Mouse (Mus musculus) liver, postnatal 0 days (tissue): ENCODE data around the gene Ctsj. TPM values are rescaled to one million over a fixed set of nuclear protein-coding genes. Genes with fewer than 3 reads are reported as not detected.
"Not testable (repeated sequence)": the region's sequence is repeated elsewhere in the genome, so short reads cannot be mapped to it uniquely, and the experiment has no call there.

Source experiments
- ATAC-seq: fragments of 200-750 bp; cut with Nextera tagmentation; 2 replicates; pipeline ENCODE4 v1.8.0; 2017; ENCODE audit warnings: mild to moderate bottlenecking, moderate library complexity
- DNase-seq: peaks from one replicate; pipeline ENCODE4 v3.0.0-alpha.2; 2016
- H3K27ac ChIP-seq: fragments of 300-500 bp; sonication (generic); 2 replicates; pipeline ENCODE4 v1.5.1; 2014; ENCODE audit warnings: antibody characterized with exemption, moderate library complexity, mild to moderate bottlenecking, low read depth
- H3K27me3 ChIP-seq: fragments of 300-500 bp; sonication (generic); 2 replicates; pipeline ENCODE4 v1.6.1; 2014; ENCODE audit warnings: low read length, control low read depth, mixed read lengths; ENCODE audit not compliant: insufficient read depth
- H3K36me3 ChIP-seq: fragments of 300-500 bp; sonication (generic); replicated peaks from 2 replicates; pipeline ENCODE4 v1.6.1; 2014; ENCODE audit warnings: mild to moderate bottlenecking, control low read depth, low read length, moderate library complexity, mixed read lengths; ENCODE audit not compliant: insufficient read depth
- H3K4me1 ChIP-seq: fragments of 300-500 bp; sonication (generic); 2 replicates; pipeline ENCODE4 v1.6.1; 2014; ENCODE audit warnings: antibody characterized with exemption, mild to moderate bottlenecking, control low read depth; ENCODE audit not compliant: insufficient read depth
- H3K4me2 ChIP-seq: fragments of 300-500 bp; sonication (generic); 2 replicates; pipeline ENCODE4 v1.6.1; 2014; ENCODE audit warnings: low read depth, mild to moderate bottlenecking, low read length, moderate library complexity, mixed read lengths
- H3K4me3 ChIP-seq: fragments of 300-500 bp; sonication (generic); 2 replicates; pipeline ENCODE4 v1.5.1; 2014; ENCODE audit warnings: low read depth, low read length
- H3K9ac ChIP-seq: fragments of 300-500 bp; sonication (generic); replicated peaks from 2 replicates; pipeline ENCODE4 v1.6.1; 2014; ENCODE audit warnings: mild to moderate bottlenecking, moderate library complexity
- H3K9me3 ChIP-seq: fragments of 300-500 bp; sonication (generic); 2 replicates; pipeline ENCODE4 v1.6.1; 2016; ENCODE audit warnings: mild to moderate bottlenecking, control low read depth, low read length, mixed read lengths
- CTCF ChIP-seq: sonication (generic); IDR thresholded peaks from 2 replicates; pipeline ENCODE4 v1.5.1; 2016; ENCODE audit warnings: antibody characterized with exemption, low read depth
- EP300 ChIP-seq: IDR thresholded peaks from 2 replicates; pipeline ENCODE4 v1.6.1; 2016; ENCODE audit warnings: antibody characterized with exemption, low read depth, mild to moderate bottlenecking
- WGBS: fragments of 180-500 bp; shearing (Covaris S2); extraction: QIAGEN DNeasy Blood & Tissue Kit; methylation state at CpG from one replicate; pipeline ENCODE4 v1.1.7; 2014; ENCODE audit not compliant: insufficient replicate concordance; 5-methylcytosine and 5-hydroxymethylcytosine counted together
- polyA plus RNA-seq: library from polyadenylated mRNA; unstranded; fragments of >200 nt; fragmentation: Nextera tagmentation; extraction: Ambion mirVana; gene quantifications from 2 replicates; pipeline ENCODE4 v1.2.1, GENCODE M21; 2015

Ctsj gene
- polyA plus RNA-seq, 1 experiment from 2014 or later: 0.09 TPM

DNA sequence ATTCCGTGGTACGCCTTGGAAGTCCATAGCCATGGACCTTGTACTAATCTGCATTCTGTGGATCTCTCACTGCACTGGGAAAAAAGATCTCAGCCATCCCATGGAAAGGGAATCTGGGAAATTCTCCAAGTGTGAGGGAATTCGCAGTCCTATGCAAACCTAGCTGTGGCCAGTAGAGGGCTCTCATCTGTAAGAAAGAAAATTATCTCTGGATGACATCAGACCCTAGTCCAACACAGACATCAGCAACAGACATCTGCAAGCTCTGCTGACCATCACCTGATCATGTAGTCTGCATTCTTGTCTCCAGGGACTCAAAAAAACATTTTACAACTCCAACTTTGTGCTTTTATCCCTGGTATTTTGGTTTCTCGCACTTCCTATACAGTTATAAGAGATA lies 33.4 kb downstream of the Ctsj start:
- H3K27ac ChIP-seq, ATAC-seq, H3K4me3 ChIP-seq, H3K9me3 ChIP-seq, H3K4me1 ChIP-seq, H3K27me3 ChIP-seq, H3K9ac ChIP-seq, H3K4me2 ChIP-seq, DNase-seq, H3K36me3 ChIP-seq: not testable (repeated sequence)
- 62% methylated on average over 4 of the region's 4 CpGs for WGBS
- peak; percentile 12; the same call in 1 of the 2 replicates for TF ChIP-seq CTCF

- not testable (repeated sequence) for ATAC-seq, H3K27me3 ChIP-seq, H3K27ac ChIP-seq, DNase-seq, H3K9ac ChIP-seq, H3K36me3 ChIP-seq, H3K4me1 ChIP-seq, H3K4me2 ChIP-seq, H3K4me3 ChIP-seq, H3K9me3 ChIP-seq
- WGBS: 38% methylated on average over 4 of the region's 5 CpGs
Measured at GRCm38 (mm10) chr13:60963985-60964384, 41.8 kb downstream of the Ctsj start.

- ATAC-seq (no peak), DNase-seq (no peak)
- H3K4me1 ChIP-seq: no peaks in the 10 kb centered on the region
- WGBS: 47% methylated on average over 5 of the region's 5 CpGs
- H3K4me2 ChIP-seq: no peak overlapping the region
- TF ChIP-seq CTCF: no peak
- no peak for TF ChIP-seq EP300
- H3K27ac ChIP-seq: no peak overlapping the region
- H3K4me3 ChIP-seq: no peak overlapping the region
- H3K9me3 ChIP-seq: no peaks in the 10 kb centered on the region
- H3K27me3 ChIP-seq: no peaks in the 10 kb centered on the region
- no peaks in the 10 kb centered on the region for H3K36me3 ChIP-seq
- no peak overlapping the region for H3K9ac ChIP-seq
Measured at GRCm38 (mm10) chr13:60961706-60962105, 44.1 kb downstream of the Ctsj start.

Other genes starting within 250 kb of the Ctsj start
- not detected in 2 replicates for gene BC051665, start 219.6 kb downstream of the Ctsj start, polyA plus RNA-seq
- not detected in 2 replicates for gene Ctsll3, start 203.1 kb downstream of the Ctsj start, polyA plus RNA-seq
- not detected in 2 replicates for gene 4930486L24Rik, start 141.5 kb downstream of the Ctsj start, polyA plus RNA-seq
- gene Gm49392, start 109.1 kb downstream of the Ctsj start, polyA plus RNA-seq: 0.43 and 0.44 TPM in 2 replicates
- gene Ctla2b, start 108.5 kb downstream of the Ctsj start, polyA plus RNA-seq: 8.4 and 9.0 TPM in 2 replicates
- gene Tpbpb, start 101.1 kb downstream of the Ctsj start, polyA plus RNA-seq: not detected in 2 replicates
- not detected in 2 replicates for gene Gm49393, start 70.4 kb downstream of the Ctsj start, polyA plus RNA-seq
- gene Gm49391, start 69.4 kb downstream of the Ctsj start, polyA plus RNA-seq: 2.9 and 3.4 TPM in 2 replicates
- gene Ctla2a, start 69.3 kb downstream of the Ctsj start, polyA plus RNA-seq: 42.0 and 42.9 TPM in 2 replicates
- not detected in 2 replicates for gene Tpbpa, start 64.0 kb downstream of the Ctsj start, polyA plus RNA-seq
- gene Ctsq, start 34.7 kb upstream of the Ctsj start, polyA plus RNA-seq: not detected in 2 replicates
- not detected in 2 replicates for gene Ctsr, start 158.3 kb upstream of the Ctsj start, polyA plus RNA-seq
- not detected in 2 replicates for gene Cts6, start 197.5 kb upstream of the Ctsj start, polyA plus RNA-seq
- not detected in 2 replicates for gene Cts8, start 249.4 kb upstream of the Ctsj start, polyA plus RNA-seq